Mouse (Mus musculus): ENCODE measurements around the gene Esrrg.
A peak's percentile ranks its signal among the peaks of the same experiment; 100 is the strongest.

The Esrrg gene

DNA sequence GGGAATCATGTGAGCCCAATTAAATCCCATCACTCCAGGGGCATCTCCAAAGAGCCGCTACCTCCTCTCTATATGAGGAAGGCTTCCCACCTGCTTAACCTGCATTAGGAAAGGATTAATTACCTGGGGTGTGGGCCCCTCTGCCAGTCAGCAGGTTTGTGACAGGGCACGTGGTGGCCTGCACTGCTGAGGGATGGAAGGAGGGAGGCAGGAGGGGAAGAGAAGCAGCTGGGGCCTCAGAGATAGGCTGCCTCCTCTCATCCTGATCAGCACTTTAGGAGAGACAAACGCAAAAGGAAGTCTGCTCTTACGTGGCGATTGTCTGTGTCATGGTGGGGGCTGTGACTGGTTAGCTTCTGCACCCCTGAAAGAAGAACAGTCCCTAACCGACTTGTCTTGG lies 555.7 kb downstream of the Esrrg start:
- DNase-seq = no peak

DNA sequence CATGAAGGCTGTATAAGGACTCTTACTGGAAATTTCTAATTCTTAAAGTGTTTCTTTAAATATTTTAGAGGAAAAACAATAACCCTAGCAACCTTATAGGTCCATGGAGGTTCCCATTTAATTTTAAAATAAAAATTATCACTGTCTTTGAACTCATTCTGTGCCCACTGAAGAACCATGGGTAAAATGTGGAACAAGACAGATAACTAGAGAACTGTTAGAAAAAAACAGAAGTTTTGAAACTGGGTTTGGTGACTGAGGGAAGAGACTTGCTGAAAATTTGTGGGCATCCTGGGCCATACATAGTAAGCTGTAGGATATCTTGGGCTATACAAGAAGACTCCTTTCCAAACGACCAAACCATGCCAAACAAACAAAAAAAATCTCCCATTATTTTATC lies 565.3 kb downstream of the Esrrg start:
- DNase-seq = no peak

DNA sequence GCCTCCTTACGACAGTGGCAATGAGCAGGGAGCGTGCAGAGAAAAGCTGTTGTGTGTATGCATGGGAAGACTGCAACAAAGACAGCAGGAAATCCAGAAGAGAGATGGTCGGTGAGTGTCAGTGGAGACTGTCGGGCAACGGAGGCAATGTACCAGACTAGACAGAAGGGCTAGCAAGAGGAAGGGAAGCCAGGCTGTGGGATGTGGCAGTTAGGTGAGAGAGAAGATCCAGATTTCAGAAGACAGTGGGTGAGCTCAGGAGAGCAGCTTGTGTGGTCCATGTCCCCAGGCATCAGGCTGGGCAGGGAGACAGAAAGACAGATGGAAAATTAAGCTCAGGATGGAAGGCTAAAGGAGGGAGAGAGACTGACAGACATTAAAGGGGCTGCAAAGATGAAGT lies 574.4 kb downstream of the Esrrg start:
- DNase-seq = no peak

DNA sequence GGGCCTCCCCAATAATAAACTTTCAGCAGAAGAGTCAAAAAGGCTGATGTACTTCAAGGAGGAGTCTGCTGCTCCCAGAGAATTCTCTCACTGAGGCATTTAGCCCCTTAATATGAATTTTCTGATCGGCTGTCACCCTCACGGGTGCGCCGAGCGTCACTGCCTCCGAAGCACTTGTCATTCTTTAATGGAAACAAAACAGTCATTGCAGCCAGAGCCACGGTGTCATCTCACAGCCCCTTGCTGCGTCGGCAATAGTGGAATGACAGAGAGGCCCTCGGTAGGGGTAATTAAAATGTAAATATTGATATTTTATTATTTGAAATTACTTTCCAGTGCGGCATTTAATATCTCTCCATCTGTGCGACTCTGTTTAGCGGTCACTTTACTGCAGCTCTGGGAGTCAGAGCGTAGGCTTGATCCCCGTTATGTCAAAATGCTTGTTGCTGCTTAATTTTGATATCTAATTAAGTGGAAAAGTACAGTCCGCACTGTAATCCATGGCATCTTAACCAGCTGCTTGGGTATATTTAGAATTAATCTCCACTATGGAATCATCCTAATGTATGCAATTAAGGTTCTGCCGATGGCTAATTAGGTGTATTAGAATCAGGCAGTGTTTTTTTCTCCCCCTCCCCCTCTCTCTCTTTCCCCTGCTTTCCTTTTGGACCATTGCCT lies 578.0 kb downstream of the Esrrg start:
- DNase-seq = no peak

DNA sequence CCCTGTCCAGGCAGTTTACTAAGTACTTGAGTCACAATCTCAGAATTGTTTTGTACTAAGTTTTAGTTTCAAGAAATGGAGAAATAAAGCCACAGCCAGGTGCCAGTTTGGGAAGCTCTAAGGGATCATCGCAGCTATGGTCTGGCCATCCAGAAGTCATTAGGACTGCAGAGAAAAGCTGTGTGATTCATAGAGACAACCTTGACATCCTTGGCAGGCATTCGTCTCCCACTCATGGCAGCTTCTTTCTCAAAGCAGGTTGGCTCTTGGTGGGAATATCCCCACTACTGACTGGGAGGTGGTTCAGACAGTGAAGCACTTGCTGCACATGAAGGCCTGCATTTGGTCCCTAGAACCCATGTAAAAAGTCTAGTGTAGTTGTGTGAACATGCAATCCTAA lies 584.4 kb downstream of the Esrrg start:
- no peak for DNase-seq

DNA sequence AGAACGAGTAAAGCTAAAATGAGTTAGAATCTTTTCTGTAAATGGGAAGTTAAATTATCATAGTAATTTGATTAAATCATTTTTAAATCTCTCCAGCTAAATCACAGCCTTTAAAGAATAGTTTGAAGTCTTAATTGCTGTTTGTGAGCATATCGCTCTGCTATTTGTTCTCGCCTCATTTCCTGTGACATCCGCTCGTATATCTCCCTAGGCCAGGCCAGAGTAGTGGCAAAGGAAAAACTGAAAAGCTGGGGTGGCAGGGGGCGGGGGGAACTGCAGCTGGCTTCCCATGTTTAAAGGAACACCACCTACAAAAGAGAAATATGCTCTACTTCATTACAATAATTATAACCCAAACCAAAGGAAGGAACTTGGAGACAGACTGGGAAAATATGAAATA lies 598.8 kb downstream of the Esrrg start:
- no peak for DNase-seq

DNA sequence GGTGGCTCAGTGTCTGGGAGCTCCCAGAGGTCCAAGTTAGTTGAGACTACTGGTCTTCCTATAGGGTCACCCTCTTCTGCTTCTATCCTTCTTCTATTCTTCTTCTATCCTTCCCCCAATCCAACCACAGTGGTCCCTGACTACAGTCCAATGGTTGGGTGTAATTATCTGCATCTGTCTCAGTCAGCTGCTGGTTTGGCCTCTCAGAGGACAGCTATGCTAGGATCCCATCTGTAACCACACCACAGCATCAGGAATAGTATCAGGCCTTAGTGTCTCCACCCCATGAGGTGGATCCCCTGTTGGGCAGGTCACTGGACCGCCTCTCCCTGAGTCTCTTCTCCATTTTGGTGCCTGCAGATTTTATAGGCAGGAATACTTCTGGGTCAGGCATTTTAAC lies 600.4 kb downstream of the Esrrg start:
- DNase-seq = no peak

DNA sequence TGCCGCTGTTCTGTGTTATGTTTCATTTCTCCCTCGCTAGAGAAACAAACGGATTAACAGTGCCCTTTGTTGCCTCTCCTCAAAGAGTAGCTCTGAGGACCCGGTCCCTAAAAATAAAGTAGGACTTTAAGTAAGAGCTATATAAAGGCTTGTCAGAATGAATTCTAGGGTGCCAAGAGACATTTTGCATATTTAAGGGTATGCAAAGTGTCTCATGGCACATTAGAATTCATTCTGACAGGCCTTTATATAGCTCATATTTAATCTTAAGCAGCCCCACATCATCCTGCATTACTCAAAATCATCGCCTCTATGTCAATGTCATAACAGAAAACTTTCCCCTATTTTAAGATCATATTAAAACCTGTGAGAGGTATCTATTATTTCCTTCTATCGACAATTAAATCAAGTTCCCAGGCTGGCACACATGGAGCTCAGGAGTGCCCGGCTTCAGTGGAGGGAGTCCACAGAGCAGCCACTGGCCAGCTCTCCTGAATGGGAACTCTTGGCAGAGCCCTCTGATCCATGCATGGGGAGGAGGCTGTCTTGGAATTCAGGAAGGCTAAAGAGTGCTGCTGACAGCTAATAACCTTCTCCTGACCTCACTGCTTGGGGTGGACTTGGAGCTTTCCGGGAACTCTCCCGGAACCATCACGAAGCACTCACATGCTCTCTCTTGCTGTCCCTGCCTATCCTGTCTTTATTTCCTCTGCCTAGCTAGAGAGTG lies 606.5 kb downstream of the Esrrg start:
- no peak for DNase-seq

DNA sequence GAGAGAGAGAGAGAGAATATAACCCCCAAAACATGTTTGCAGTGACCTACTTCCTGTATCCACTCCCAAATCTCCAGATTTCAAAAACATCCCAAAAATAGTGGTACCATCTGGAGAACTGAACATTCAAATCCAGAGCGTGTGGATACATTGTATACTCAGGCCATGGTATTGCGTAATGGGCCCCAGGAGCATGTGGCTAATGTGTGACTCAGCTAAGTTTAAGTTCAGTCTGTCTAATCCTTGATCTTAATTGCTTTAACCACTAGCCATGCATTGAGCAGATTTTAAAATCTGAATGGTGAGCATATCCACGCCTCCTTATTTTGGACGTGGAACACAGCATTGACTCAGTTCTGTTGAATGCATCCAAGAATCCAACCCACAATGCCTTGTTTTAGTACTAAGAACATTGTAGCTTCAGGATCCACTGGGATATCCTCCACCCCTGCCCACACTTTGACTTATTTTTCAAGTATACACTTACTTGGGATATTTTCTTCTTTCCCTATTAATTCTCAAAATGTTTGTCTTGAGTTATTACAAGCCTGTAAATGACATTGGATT lies 612.7 kb downstream of the Esrrg start:
- DNase-seq = no peak

DNA sequence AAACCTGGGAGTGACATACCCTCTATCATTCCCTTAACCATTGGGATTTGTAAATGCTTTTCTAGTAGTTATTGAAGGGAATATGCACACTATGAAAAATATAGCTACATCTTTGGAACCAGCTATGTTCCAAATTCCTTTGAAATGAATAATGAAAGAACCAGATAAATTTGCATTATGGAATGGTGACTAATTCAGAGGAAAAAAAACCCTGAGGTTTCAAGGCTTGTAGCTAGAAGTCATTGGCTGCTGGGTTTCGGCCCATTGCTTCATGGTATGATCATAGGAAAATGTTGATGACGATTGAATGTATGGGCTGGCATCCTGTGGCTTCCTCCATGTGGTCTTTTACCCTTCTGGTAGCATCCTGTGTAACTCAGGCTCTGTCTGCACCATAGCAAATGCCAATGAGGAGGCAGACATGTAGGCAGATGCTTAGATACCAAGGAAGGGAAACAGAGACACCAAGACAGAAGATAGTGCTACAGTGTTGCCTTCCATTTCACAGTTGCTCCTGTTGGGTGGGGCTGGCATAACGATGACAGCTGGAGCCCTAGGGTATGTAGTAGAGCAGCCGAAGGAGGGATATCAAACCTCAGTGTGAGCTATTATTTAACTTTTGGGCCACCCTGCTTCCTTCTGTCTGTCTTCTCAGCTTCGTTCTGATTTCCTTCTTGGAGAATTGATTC lies 624.6 kb downstream of the Esrrg start:
- DNase-seq = no peak

DNA sequence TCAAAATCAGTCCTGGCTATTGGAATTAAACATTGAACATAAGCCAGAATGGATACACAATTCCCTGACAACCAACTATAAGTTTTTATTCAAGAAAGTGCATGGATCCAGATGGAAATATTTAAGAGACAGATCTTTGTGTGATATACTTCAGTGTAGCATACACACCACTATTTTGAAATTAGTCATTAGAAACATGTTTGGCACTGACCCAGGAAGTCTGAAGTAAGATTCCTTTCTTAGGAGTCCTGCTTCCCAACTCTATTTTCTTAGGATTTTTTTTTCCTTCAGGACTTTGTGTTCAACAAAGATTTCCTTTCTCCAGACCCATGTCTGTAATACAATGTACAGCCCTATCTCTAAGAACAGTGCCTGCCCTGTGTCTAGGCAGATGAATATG lies 630.0 kb downstream of the Esrrg start:
- DNase-seq = no peak

DNA sequence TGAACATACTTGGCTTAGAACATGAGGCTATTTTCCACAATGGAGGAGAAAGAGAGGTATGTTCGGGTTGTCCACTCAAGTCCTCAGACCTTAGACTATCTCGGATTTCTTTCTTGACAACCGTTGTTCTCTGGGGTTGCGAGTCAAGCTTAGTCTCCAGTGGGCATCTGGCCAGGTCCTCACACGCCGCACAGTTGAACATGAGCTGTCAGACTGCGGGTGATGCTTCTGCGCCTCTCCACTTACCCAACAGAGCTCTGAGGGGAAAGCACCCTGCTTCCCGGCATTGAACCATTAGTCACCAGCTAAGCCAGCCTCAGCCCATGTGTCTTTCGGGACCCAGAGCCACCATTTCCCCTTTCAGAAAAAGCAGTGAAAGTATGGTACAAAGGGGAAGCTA lies 633.2 kb downstream of the Esrrg start:
- DNase-seq = no peak

DNA sequence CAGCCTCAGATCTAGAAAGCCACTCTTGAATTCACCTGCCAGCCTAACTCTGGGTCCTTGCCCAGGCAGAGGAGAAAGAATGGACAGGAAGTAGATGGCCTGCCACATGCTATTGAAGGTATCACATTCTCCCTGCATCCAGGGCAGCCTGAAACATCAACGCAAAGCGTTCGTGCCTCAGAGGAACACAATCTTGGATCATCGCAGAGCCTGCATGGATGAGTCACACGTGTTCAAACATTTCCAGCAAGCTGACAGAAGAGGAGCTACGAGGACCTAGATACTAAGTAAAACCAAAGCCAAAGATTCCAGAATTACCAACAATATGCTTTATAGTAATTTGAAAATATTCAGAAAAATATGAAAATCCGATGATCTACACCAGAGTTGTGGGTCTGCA lies 648.9 kb downstream of the Esrrg start:
- DNase-seq = peak; percentile 19

DNA sequence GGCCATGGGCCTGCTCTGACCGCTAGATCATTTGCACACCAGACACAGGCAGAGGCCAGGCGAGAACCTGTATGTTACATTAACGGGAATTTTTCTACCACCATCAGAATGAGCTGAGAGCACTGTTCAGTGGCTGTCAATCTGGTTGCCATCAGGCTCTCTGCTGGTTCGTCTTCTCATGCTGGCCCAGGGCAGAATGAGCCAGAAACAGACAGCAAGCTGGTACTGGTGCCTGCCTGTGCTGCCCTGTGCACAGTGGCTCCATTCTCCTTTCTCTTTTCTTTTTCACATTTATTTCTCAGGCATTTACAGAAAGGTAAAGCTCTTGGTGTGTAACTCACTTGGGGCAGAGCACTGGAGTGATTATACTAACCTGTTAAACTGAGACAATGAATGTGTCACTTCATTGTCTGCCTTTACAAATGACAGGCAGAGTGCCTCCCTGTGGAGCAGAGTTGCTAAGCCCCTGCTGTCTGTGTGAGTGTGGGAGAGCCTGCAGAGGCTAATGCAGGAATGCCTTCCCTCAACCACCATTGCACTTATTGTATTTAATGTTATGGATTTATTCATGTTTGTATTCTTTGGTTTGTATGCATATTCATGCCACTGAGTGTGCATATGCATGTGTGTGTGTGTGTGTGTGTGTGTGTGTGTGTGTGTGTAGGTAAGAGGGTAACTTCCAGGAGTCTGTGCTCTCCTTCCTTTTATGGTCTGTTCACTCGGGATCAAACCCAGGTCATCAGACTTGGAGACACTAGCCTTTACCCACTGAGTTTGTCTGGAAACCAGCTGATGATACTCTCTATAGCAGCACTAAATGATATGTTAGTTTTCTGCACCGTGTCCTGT lies 651.9 kb downstream of the Esrrg start:
- no peak for DNase-seq

DNA sequence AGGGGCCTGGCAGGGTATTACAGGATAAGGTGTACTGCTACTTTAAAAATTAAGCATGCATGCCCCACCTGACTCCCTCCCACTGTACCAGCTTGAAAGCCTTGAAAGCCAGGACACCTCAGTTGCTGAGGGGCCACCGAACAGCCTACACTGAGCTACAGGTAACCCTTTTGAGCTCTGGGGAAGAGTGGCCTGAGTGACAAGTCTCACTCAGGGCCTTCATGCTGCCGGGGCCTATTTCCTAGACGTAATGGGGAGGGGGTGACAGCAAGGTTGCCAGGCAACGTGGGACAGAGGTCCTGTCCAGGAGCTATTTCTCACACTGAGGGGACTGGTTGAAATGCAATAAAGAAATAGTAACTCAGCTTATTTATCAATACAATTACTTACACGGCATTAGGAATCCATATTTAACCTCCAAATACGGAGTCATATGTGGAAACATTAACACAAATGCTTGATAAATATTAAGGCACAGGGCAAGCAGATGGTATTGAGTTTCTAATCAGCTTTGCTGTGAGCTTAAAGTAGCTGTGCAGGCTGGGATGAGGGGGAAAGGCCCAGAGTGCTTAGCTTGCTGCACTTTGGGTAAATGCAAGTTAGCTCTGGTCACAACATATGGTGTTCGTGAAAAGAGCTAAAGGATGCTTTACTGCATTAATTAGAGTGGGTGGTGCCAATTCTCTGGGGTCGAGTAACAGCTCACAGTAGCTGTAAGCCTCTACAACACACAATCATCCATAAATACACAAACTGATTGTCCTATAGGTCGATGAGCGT lies 653.5 kb downstream of the Esrrg start, which contains the start of gene Ush2a:
Gene Ush2a, plus strand, starts transcription at position 121 of the 780 bp plus-strand sequence.
- no peak for DNase-seq

All from right cerebral cortex, postnatal 25 days (tissue).